Mouse (Mus musculus): ENCODE measurements around the gene Mrpl34. TPM values are rescaled to one million over a fixed set of nuclear protein-coding genes. Genes with fewer than 3 reads are reported as not detected.

Mrpl34 gene
- polyA plus RNA-seq, 1 experiment: 94.8 TPM

GRCm38 (mm10) chr8:71469411-71469810 is 4.7 kb downstream of the Mrpl34 start:
- TF ChIP-seq POLR2A (IDR thresholded peaks at IDR 0.05; ENCODE audit: borderline replicate concordance, extremely low read depth, insufficient read depth, insufficient read length, poor library complexity, severe bottlenecking): 0 out of 2 replicates have a peak, but pooled peaks have one; percentile 13
- no peak for TF ChIP-seq CTCF (IDR thresholded peaks at IDR 0.05; ENCODE audit: borderline replicate concordance, extremely low read depth, insufficient read depth, insufficient read length)
- peak; percentile 88 for DNase-seq (ENCODE audit: low read depth)

GRCm38 (mm10) chr8:71470146-71470912 is 5.6 kb downstream of the Mrpl34 start:
- no peak for DNase-seq (ENCODE audit: low read depth)
- TF ChIP-seq POLR2A (IDR thresholded peaks at IDR 0.05; ENCODE audit: borderline replicate concordance, extremely low read depth, insufficient read depth, insufficient read length, poor library complexity, severe bottlenecking) (no peak), CTCF (IDR thresholded peaks at IDR 0.05; ENCODE audit: borderline replicate concordance, extremely low read depth, insufficient read depth, insufficient read length) (no peak)

- TF ChIP-seq CTCF (IDR thresholded peaks at IDR 0.05; ENCODE audit: borderline replicate concordance, extremely low read depth, insufficient read depth, insufficient read length) (no peak), POLR2A (IDR thresholded peaks at IDR 0.05; ENCODE audit: borderline replicate concordance, extremely low read depth, insufficient read depth, insufficient read length, poor library complexity, severe bottlenecking) (no peak)
- DNase-seq (ENCODE audit: low read depth): no peak
These were observed 6.1 kb downstream of the Mrpl34 start for GRCm38 (mm10) chr8:71470913-71471255.

GRCm38 (mm10) chr8:71471861-71472260 is 7.1 kb downstream of the Mrpl34 start:
- DNase-seq (ENCODE audit: low read depth): no peak
- TF ChIP-seq CTCF (IDR thresholded peaks at IDR 0.05; ENCODE audit: borderline replicate concordance, extremely low read depth, insufficient read depth, insufficient read length) (no peak), POLR2A (IDR thresholded peaks at IDR 0.05; ENCODE audit: borderline replicate concordance, extremely low read depth, insufficient read depth, insufficient read length, poor library complexity, severe bottlenecking) (no peak)

- TF ChIP-seq CTCF (IDR thresholded peaks at IDR 0.05; ENCODE audit: borderline replicate concordance, extremely low read depth, insufficient read depth, insufficient read length) (peak; percentile 31; the same call in 1 of the 2 replicates), POLR2A (IDR thresholded peaks at IDR 0.05; ENCODE audit: borderline replicate concordance, extremely low read depth, insufficient read depth, insufficient read length, poor library complexity, severe bottlenecking) (no peak)
These were observed 8.0 kb downstream of the Mrpl34 start for GRCm38 (mm10) chr8:71472601-71473386.

GRCm38 (mm10) chr8:71474344-71474743 is 9.6 kb downstream of the Mrpl34 start:
- TF ChIP-seq CTCF (IDR thresholded peaks at IDR 0.05; ENCODE audit: borderline replicate concordance, extremely low read depth, insufficient read depth, insufficient read length): no peak
- no peak for TF ChIP-seq POLR2A (IDR thresholded peaks at IDR 0.05; ENCODE audit: borderline replicate concordance, extremely low read depth, insufficient read depth, insufficient read length, poor library complexity, severe bottlenecking)

More at GRCm38 (mm10) chr8:71472601-71473386, 8.0 kb downstream of the Mrpl34 start:
- DNase-seq (ENCODE audit: low read depth): no peak

GRCm38 (mm10) chr8:71474785-71475701 is 10.3 kb downstream of the Mrpl34 start:
- DNase-seq (ENCODE audit: low read depth): no peak
- TF ChIP-seq CTCF (IDR thresholded peaks at IDR 0.05; ENCODE audit: borderline replicate concordance, extremely low read depth, insufficient read depth, insufficient read length): no peak
- no peak for TF ChIP-seq POLR2A (IDR thresholded peaks at IDR 0.05; ENCODE audit: borderline replicate concordance, extremely low read depth, insufficient read depth, insufficient read length, poor library complexity, severe bottlenecking)

More at GRCm38 (mm10) chr8:71474344-71474743, 9.6 kb downstream of the Mrpl34 start:
- DNase-seq (ENCODE audit: low read depth): no peak

- DNase-seq (ENCODE audit: low read depth): no peak
- TF ChIP-seq CTCF (IDR thresholded peaks at IDR 0.05; ENCODE audit: borderline replicate concordance, extremely low read depth, insufficient read depth, insufficient read length) (no peak), POLR2A (IDR thresholded peaks at IDR 0.05; ENCODE audit: borderline replicate concordance, extremely low read depth, insufficient read depth, insufficient read length, poor library complexity, severe bottlenecking) (no peak)
These were observed 10.9 kb downstream of the Mrpl34 start for GRCm38 (mm10) chr8:71475702-71476075.

- TF ChIP-seq CTCF (IDR thresholded peaks at IDR 0.05; ENCODE audit: borderline replicate concordance, extremely low read depth, insufficient read depth, insufficient read length): peak; percentile 21; the same call in 1 of the 2 replicates
- TF ChIP-seq POLR2A (IDR thresholded peaks at IDR 0.05; ENCODE audit: borderline replicate concordance, extremely low read depth, insufficient read depth, insufficient read length, poor library complexity, severe bottlenecking): no peak
- peak; percentile 89 for DNase-seq (ENCODE audit: low read depth)
These were observed 11.6 kb downstream of the Mrpl34 start for GRCm38 (mm10) chr8:71476099-71476940.

Data from brain, embryonic 14.5 days (tissue).